Mouse (Mus musculus) brain, embryonic 14.5 days (tissue): Measurements from ENCODE around the gene Dgkz.

Experiments
- CTCF ChIP-seq: fragments of 200-500 bp; IDR thresholded peaks from 2 replicates; pipeline ENCODE4 v1.5.1; 2012; ENCODE audit warnings: inconsistent platforms, mild to moderate bottlenecking, moderate library complexity, borderline replicate concordance; ENCODE audit not compliant: insufficient read depth, insufficient read length; ENCODE audit errors: extremely low read depth
- POLR2A ChIP-seq: fragments of 200-500 bp; IDR thresholded peaks from 2 replicates; pipeline ENCODE4 v1.6.1; 2012; ENCODE audit warnings: mild to moderate bottlenecking, inconsistent platforms, borderline replicate concordance; ENCODE audit not compliant: poor library complexity, insufficient read depth, insufficient read length, severe bottlenecking; ENCODE audit errors: extremely low read depth

GRCm38 (mm10) chr2:91950275-91951085, 25.2 kb downstream of the Dgkz start:
- TF ChIP-seq POLR2A (no peak), CTCF (no peak)
